Mouse (Mus musculus) lung, adult 2 months (tissue): ENCODE data around the gene Skap1.

ENCODE experiments used
- CTCF ChIP-seq: fragments of 200-500 bp; IDR thresholded peaks from 2 replicates; pipeline ENCODE4 v1.5.1; 2011; ENCODE audit warnings: mild to moderate bottlenecking, low read length, control low read depth; ENCODE audit not compliant: insufficient read depth
- POLR2A ChIP-seq: fragments of 200-500 bp; IDR thresholded peaks from 2 replicates; pipeline ENCODE4 v1.6.1; 2011; ENCODE audit warnings: low read depth, mild to moderate bottlenecking, control low read depth, low read length, borderline replicate concordance; ENCODE audit errors: extremely low read depth

DNA sequence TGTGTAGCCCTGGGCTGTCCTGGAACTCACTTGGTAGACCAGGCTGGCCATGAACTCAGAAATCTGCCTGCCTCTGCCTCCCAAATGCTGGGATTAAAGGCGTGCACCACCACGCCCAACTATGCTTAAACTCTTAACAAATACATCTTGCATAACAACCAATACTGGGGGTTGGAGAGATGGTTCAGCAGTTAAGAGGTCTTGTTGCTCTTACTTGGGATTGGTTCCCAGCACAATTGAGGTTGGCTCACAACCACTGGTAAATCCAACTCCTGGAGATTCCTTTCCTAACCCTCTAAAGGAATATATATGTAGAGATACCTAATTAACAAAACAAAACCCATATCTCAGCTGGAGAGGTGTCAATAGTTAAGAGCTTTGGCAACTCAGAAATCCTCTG is 331.7 kb downstream of the Skap1 start:
- TF ChIP-seq CTCF (no peak), POLR2A (no peak)
